Mouse (Mus musculus): ENCODE results near the gene Dact2. TPM values are rescaled to one million over a fixed set of nuclear protein-coding genes. Genes with fewer than 3 reads are reported as not detected.

Dact2 gene
- polyA plus RNA-seq, 1 experiment: 1.6 TPM

GRCm38 (mm10) chr17:14207093-14207561 lies 3.0 kb upstream of the Dact2 start:
- Histone ChIP-seq H3K36me3 (ENCODE audit: control insufficient read depth, insufficient read depth) (no peaks in the 10 kb centered on the region), H3K79me2 (ENCODE audit: control insufficient read depth, insufficient read depth) (no peaks in the 10 kb centered on the region), H3K27me3 (ENCODE audit: control insufficient read depth, insufficient read depth, insufficient read length) (peaks cover 19% of the 10 kb centered on the region), H3K4me3 (ENCODE audit: insufficient read depth, poor library complexity, severe bottlenecking) (no peak overlapping the region), H3ac (ENCODE audit: control insufficient read depth, insufficient read length, low read depth) (no peak overlapping the region), H3K79me3 (ENCODE audit: low read depth) (no peaks in the 10 kb centered on the region)
- TF ChIP-seq MYOD1 (IDR thresholded peaks at IDR 0.05; ENCODE audit: control insufficient read depth, insufficient read length, low read depth): no peak
- no peak for TF ChIP-seq MAX (IDR thresholded peaks at IDR 0.05)
- no peak for TF ChIP-seq USF1 (IDR thresholded peaks at IDR 0.05; ENCODE audit: low read depth)
- TF ChIP-seq MYOG (IDR thresholded peaks at IDR 0.05; ENCODE audit: control insufficient read depth, extremely low read depth, insufficient read length): no peak
- TF ChIP-seq CTCF (IDR thresholded peaks at IDR 0.05; ENCODE audit: control insufficient read depth, insufficient read depth, insufficient read length): no peak
- no peak for TF ChIP-seq CEBPB (IDR thresholded peaks at IDR 0.05; ENCODE audit: low read depth)
- TF ChIP-seq FOSL1 (IDR thresholded peaks at IDR 0.05; ENCODE audit: insufficient read depth, low read length, poor library complexity, severe bottlenecking): no peak

- Histone ChIP-seq H3ac (ENCODE audit: control insufficient read depth, insufficient read length, low read depth) (no peak overlapping the region), H3K79me2 (ENCODE audit: control insufficient read depth, insufficient read depth) (no peaks in the 10 kb centered on the region), H3K27me3 (ENCODE audit: control insufficient read depth, insufficient read depth, insufficient read length) (peaks cover 19% of the 10 kb centered on the region), H3K4me3 (ENCODE audit: insufficient read depth, poor library complexity, severe bottlenecking) (no peak overlapping the region), H3K79me3 (ENCODE audit: low read depth) (no peaks in the 10 kb centered on the region), H3K36me3 (ENCODE audit: control insufficient read depth, insufficient read depth) (no peaks in the 10 kb centered on the region)
- TF ChIP-seq FOSL1 (IDR thresholded peaks at IDR 0.05; ENCODE audit: insufficient read depth, low read length, poor library complexity, severe bottlenecking): no peak
- TF ChIP-seq CTCF (IDR thresholded peaks at IDR 0.05; ENCODE audit: control insufficient read depth, insufficient read depth, insufficient read length): peak; percentile 93
Observed at GRCm38 (mm10) chr17:14206062-14206461, 2.0 kb upstream of the Dact2 start.

GRCm38 (mm10) chr17:14205236-14205635 lies 1.1 kb upstream of the Dact2 start:
- peaks cover 15% of the 10 kb centered on the region for H3K27me3 ChIP-seq (ENCODE audit: control insufficient read depth, insufficient read depth, insufficient read length)
- no peak for TF ChIP-seq MYOG (IDR thresholded peaks at IDR 0.05; ENCODE audit: control insufficient read depth, extremely low read depth, insufficient read length)
- peak; percentile 54 for TF ChIP-seq USF1 (IDR thresholded peaks at IDR 0.05; ENCODE audit: low read depth)
- TF ChIP-seq MAX (IDR thresholded peaks at IDR 0.05): no peak
- no peak for TF ChIP-seq CEBPB (IDR thresholded peaks at IDR 0.05; ENCODE audit: low read depth)
- TF ChIP-seq FOSL1 (IDR thresholded peaks at IDR 0.05; ENCODE audit: insufficient read depth, low read length, poor library complexity, severe bottlenecking): no peak
- no peak for TF ChIP-seq MYOD1 (IDR thresholded peaks at IDR 0.05; ENCODE audit: control insufficient read depth, insufficient read length, low read depth)

GRCm38 (mm10) chr17:14203121-14203941 lies 773 bp downstream of the Dact2 start:
- H3K79me3 ChIP-seq (ENCODE audit: low read depth): no peaks in the 10 kb centered on the region
- H3K36me3 ChIP-seq (ENCODE audit: control insufficient read depth, insufficient read depth): no peaks in the 10 kb centered on the region
- peak overlapping the region; percentile 48 for H3K4me3 ChIP-seq (ENCODE audit: insufficient read depth, poor library complexity, severe bottlenecking)
- peak overlapping the region; percentile 83 for H3ac ChIP-seq (ENCODE audit: control insufficient read depth, insufficient read length, low read depth)
- H3K79me2 ChIP-seq (ENCODE audit: control insufficient read depth, insufficient read depth): no peaks in the 10 kb centered on the region
- peaks cover 14% of the 10 kb centered on the region for H3K27me3 ChIP-seq (ENCODE audit: control insufficient read depth, insufficient read depth, insufficient read length)
- no peak for TF ChIP-seq MAX (IDR thresholded peaks at IDR 0.05)
- no peak for TF ChIP-seq USF1 (IDR thresholded peaks at IDR 0.05; ENCODE audit: low read depth)
- TF ChIP-seq CTCF (IDR thresholded peaks at IDR 0.05; ENCODE audit: control insufficient read depth, insufficient read depth, insufficient read length): no peak
- no peak for TF ChIP-seq MYOG (IDR thresholded peaks at IDR 0.05; ENCODE audit: control insufficient read depth, extremely low read depth, insufficient read length)
- no peak for TF ChIP-seq CEBPB (IDR thresholded peaks at IDR 0.05; ENCODE audit: low read depth)
- no peak for TF ChIP-seq MYOD1 (IDR thresholded peaks at IDR 0.05; ENCODE audit: control insufficient read depth, insufficient read length, low read depth)

More at GRCm38 (mm10) chr17:14205236-14205635, 1.1 kb upstream of the Dact2 start:
- no peak overlapping the region for H3ac ChIP-seq (ENCODE audit: control insufficient read depth, insufficient read length, low read depth)
- no peaks in the 10 kb centered on the region for H3K79me2 ChIP-seq (ENCODE audit: control insufficient read depth, insufficient read depth)
- H3K79me3 ChIP-seq (ENCODE audit: low read depth): no peaks in the 10 kb centered on the region
- H3K36me3 ChIP-seq (ENCODE audit: control insufficient read depth, insufficient read depth): no peaks in the 10 kb centered on the region
- H3K4me3 ChIP-seq (ENCODE audit: insufficient read depth, poor library complexity, severe bottlenecking): no peak overlapping the region

DNA sequence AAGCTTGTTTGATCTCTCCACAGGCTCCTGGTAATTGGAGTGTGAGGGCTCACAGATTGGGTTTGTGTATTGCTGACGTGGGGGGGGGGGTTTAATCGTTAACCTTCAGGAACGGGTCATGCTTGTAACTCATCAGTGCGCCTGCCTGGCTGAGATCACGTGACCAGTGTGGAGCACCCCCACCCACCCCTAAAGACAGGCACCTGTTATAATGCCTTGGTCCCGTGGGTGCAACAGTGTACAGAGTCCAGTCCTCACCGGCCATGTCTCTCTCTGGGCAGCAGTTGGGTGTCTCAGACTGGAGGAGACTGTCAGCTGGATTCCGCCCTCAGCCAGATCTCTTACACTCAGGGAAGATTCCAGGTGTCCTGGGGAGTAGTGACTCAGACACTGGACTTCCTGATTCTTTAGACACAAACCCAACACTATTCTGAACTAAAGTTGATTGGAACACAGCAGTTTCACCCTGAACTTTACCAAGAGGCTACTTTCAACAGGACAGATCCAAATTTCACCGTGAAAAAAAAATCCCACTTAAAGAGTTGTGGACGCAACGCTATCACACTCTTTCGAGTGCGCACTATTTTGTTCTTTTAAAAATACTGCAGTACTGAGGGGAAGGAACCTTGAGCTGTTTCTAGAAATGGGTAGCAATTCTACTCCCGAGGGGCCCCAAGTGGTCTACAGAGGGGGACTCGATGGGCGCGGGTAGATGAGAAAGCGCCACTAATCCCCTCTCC lies 1.6 kb downstream of the Dact2 start:
- peaks cover under 1% of the 10 kb centered on the region for H3K36me3 ChIP-seq (ENCODE audit: control insufficient read depth, insufficient read depth)
- TF ChIP-seq MYOD1 (IDR thresholded peaks at IDR 0.05; ENCODE audit: control insufficient read depth, insufficient read length, low read depth): no peak
- no peak for TF ChIP-seq CTCF (IDR thresholded peaks at IDR 0.05; ENCODE audit: control insufficient read depth, insufficient read depth, insufficient read length)
- TF ChIP-seq FOSL1 (IDR thresholded peaks at IDR 0.05; ENCODE audit: insufficient read depth, low read length, poor library complexity, severe bottlenecking): no peak
- TF ChIP-seq MAX (IDR thresholded peaks at IDR 0.05): no peak
- TF ChIP-seq MYOG (IDR thresholded peaks at IDR 0.05; ENCODE audit: control insufficient read depth, extremely low read depth, insufficient read length): no peak
- TF ChIP-seq USF1 (IDR thresholded peaks at IDR 0.05; ENCODE audit: low read depth): peak; percentile 33
- TF ChIP-seq CEBPB (IDR thresholded peaks at IDR 0.05; ENCODE audit: low read depth): no peak
- H3K27me3 ChIP-seq (ENCODE audit: control insufficient read depth, insufficient read depth, insufficient read length): peaks cover 5% of the 10 kb centered on the region

More for the DNA sequence above, 1.6 kb downstream of the Dact2 start:
- no peaks in the 10 kb centered on the region for H3K79me3 ChIP-seq (ENCODE audit: low read depth)
- H3K79me2 ChIP-seq (ENCODE audit: control insufficient read depth, insufficient read depth): no peaks in the 10 kb centered on the region
- H3K4me3 ChIP-seq (ENCODE audit: insufficient read depth, poor library complexity, severe bottlenecking): peak overlapping the region; percentile 48
- no peak overlapping the region for H3ac ChIP-seq (ENCODE audit: control insufficient read depth, insufficient read length, low read depth)

Measured in C2C12 (cell line).